Mouse (Mus musculus): ENCODE data around the gene Kdm5a. TPM values are rescaled to one million over a fixed set of nuclear protein-coding genes. Genes with fewer than 3 reads are reported as not detected.

Kdm5a gene
- polyA plus RNA-seq, 1 experiment, result 5.8 TPM

- Histone ChIP-seq H3K36me3 (ENCODE audit: control insufficient read depth, insufficient read depth) (peaks cover 54% of the 10 kb centered on the region), H3K79me2 (ENCODE audit: control insufficient read depth, insufficient read depth) (no peaks in the 10 kb centered on the region), H3ac (ENCODE audit: control insufficient read depth, insufficient read length, low read depth) (no peak overlapping the region), H3K4me3 (ENCODE audit: insufficient read depth, poor library complexity, severe bottlenecking) (no peak overlapping the region), H3K79me3 (ENCODE audit: low read depth) (no peaks in the 10 kb centered on the region), H3K27me3 (ENCODE audit: control insufficient read depth, insufficient read depth, insufficient read length) (no peaks in the 10 kb centered on the region)
- TF ChIP-seq USF1 (IDR thresholded peaks at IDR 0.05; ENCODE audit: low read depth) (no peak), MYOD1 (IDR thresholded peaks at IDR 0.05; ENCODE audit: control insufficient read depth, insufficient read length, low read depth) (no peak), MYOG (IDR thresholded peaks at IDR 0.05; ENCODE audit: control insufficient read depth, extremely low read depth, insufficient read length) (no peak), CTCF (IDR thresholded peaks at IDR 0.05; ENCODE audit: control insufficient read depth, insufficient read depth, insufficient read length) (no peak), CEBPB (IDR thresholded peaks at IDR 0.05; ENCODE audit: low read depth) (no peak), FOSL1 (IDR thresholded peaks at IDR 0.05; ENCODE audit: insufficient read depth, low read length, poor library complexity, severe bottlenecking) (no peak), MAX (IDR thresholded peaks at IDR 0.05) (no peak)
These were observed 31.6 kb upstream of the Kdm5a start for GRCm38 (mm10) chr6:120332351-120332750.

DNA sequence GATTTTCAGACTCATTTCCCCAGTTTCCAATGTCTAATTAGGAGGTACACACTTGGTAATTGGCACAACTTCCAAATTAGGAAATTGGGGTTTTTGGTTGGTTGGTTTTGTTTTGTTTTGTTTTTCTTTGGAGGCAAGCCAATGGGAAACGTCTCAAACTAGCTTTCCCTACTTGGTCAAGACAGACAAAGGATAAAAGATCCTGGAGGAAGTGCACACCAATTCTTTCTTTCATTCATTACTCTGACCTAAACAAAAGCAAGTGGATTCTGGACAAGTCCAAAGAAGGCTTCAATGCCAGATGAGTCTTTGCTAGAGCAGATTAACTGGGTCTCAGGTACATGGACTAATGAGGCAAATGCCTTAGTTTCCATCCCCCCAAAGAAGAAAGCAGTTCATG, 19.9 kb upstream of the Kdm5a start:
- no peak overlapping the region for H3K4me3 ChIP-seq (ENCODE audit: insufficient read depth, poor library complexity, severe bottlenecking)
- peaks cover 46% of the 10 kb centered on the region for H3K36me3 ChIP-seq (ENCODE audit: control insufficient read depth, insufficient read depth)
- H3K27me3 ChIP-seq (ENCODE audit: control insufficient read depth, insufficient read depth, insufficient read length), result no peaks in the 10 kb centered on the region
- H3ac ChIP-seq (ENCODE audit: control insufficient read depth, insufficient read length, low read depth), result no peak overlapping the region
- TF ChIP-seq FOSL1 (IDR thresholded peaks at IDR 0.05; ENCODE audit: insufficient read depth, low read length, poor library complexity, severe bottlenecking) (no peak), MAX (IDR thresholded peaks at IDR 0.05) (no peak), CEBPB (IDR thresholded peaks at IDR 0.05; ENCODE audit: low read depth) (no peak), CTCF (IDR thresholded peaks at IDR 0.05; ENCODE audit: control insufficient read depth, insufficient read depth, insufficient read length) (no peak), MYOD1 (IDR thresholded peaks at IDR 0.05; ENCODE audit: control insufficient read depth, insufficient read length, low read depth) (no peak), USF1 (IDR thresholded peaks at IDR 0.05; ENCODE audit: low read depth) (no peak)
- no peaks in the 10 kb centered on the region for H3K79me2 ChIP-seq (ENCODE audit: control insufficient read depth, insufficient read depth)
- no peaks in the 10 kb centered on the region for H3K79me3 ChIP-seq (ENCODE audit: low read depth)

- Histone ChIP-seq H3K79me3 (ENCODE audit: low read depth) (no peaks in the 10 kb centered on the region), H3K79me2 (ENCODE audit: control insufficient read depth, insufficient read depth) (no peaks in the 10 kb centered on the region), H3K4me3 (ENCODE audit: insufficient read depth, poor library complexity, severe bottlenecking) (no peak overlapping the region), H3K27me3 (ENCODE audit: control insufficient read depth, insufficient read depth, insufficient read length) (no peaks in the 10 kb centered on the region), H3K36me3 (ENCODE audit: control insufficient read depth, insufficient read depth) (peaks cover 41% of the 10 kb centered on the region), H3ac (ENCODE audit: control insufficient read depth, insufficient read length, low read depth) (no peak overlapping the region)
- TF ChIP-seq FOSL1 (IDR thresholded peaks at IDR 0.05; ENCODE audit: insufficient read depth, low read length, poor library complexity, severe bottlenecking) (no peak), USF1 (IDR thresholded peaks at IDR 0.05; ENCODE audit: low read depth) (no peak), MYOD1 (IDR thresholded peaks at IDR 0.05; ENCODE audit: control insufficient read depth, insufficient read length, low read depth) (no peak)
These were observed 14.9 kb upstream of the Kdm5a start for GRCm38 (mm10) chr6:120349018-120349417.

DNA sequence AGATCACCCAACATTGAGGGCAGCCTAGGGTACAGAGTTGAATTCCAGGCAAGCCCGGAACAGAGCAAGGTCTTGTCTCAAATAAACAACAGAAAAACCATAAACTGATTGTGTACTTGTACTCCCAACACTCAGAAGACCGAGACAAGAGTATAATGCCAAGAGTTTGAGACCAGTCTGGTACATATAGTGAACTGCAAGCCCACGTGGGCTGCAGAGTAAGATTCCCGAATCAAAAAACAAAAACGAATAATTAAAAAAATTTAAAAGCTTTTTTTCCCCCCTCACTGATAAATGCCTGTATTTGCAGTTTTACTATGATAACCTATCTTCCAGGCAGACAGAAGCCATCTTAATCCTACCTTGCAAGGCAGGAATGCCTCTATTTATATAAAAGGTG, 7.4 kb upstream of the Kdm5a start:
- no peaks in the 10 kb centered on the region for H3K36me3 ChIP-seq (ENCODE audit: control insufficient read depth, insufficient read depth)
- TF ChIP-seq CEBPB (IDR thresholded peaks at IDR 0.05; ENCODE audit: low read depth) (no peak), MAX (IDR thresholded peaks at IDR 0.05) (no peak), USF1 (IDR thresholded peaks at IDR 0.05; ENCODE audit: low read depth) (no peak), CTCF (IDR thresholded peaks at IDR 0.05; ENCODE audit: control insufficient read depth, insufficient read depth, insufficient read length) (no peak), FOSL1 (IDR thresholded peaks at IDR 0.05; ENCODE audit: insufficient read depth, low read length, poor library complexity, severe bottlenecking) (no peak), MYOG (IDR thresholded peaks at IDR 0.05; ENCODE audit: control insufficient read depth, extremely low read depth, insufficient read length) (no peak), MYOD1 (IDR thresholded peaks at IDR 0.05; ENCODE audit: control insufficient read depth, insufficient read length, low read depth) (no peak)
- H3K27me3 ChIP-seq (ENCODE audit: control insufficient read depth, insufficient read depth, insufficient read length), result no peaks in the 10 kb centered on the region
- H3K79me2 ChIP-seq (ENCODE audit: control insufficient read depth, insufficient read depth), result peaks cover 25% of the 10 kb centered on the region
- H3K4me3 ChIP-seq (ENCODE audit: insufficient read depth, poor library complexity, severe bottlenecking), result peak overlapping the region; percentile 42
- H3K79me3 ChIP-seq (ENCODE audit: low read depth), result peaks cover 9% of the 10 kb centered on the region
- peak overlapping the region; percentile 25 for H3ac ChIP-seq (ENCODE audit: control insufficient read depth, insufficient read length, low read depth)

- Histone ChIP-seq H3ac (ENCODE audit: control insufficient read depth, insufficient read length, low read depth) (peak overlapping the region; percentile 39), H3K27me3 (ENCODE audit: control insufficient read depth, insufficient read depth, insufficient read length) (no peaks in the 10 kb centered on the region), H3K79me2 (ENCODE audit: control insufficient read depth, insufficient read depth) (peaks cover 25% of the 10 kb centered on the region), H3K79me3 (ENCODE audit: low read depth) (peaks cover 9% of the 10 kb centered on the region), H3K4me3 (ENCODE audit: insufficient read depth, poor library complexity, severe bottlenecking) (peak overlapping the region; percentile 42), H3K36me3 (ENCODE audit: control insufficient read depth, insufficient read depth) (no peaks in the 10 kb centered on the region)
- TF ChIP-seq FOSL1 (IDR thresholded peaks at IDR 0.05; ENCODE audit: insufficient read depth, low read length, poor library complexity, severe bottlenecking), result no peak
- TF ChIP-seq CEBPB (IDR thresholded peaks at IDR 0.05; ENCODE audit: low read depth), result peak; percentile 97
These were observed 6.7 kb upstream of the Kdm5a start for GRCm38 (mm10) chr6:120356951-120357945.

DNA sequence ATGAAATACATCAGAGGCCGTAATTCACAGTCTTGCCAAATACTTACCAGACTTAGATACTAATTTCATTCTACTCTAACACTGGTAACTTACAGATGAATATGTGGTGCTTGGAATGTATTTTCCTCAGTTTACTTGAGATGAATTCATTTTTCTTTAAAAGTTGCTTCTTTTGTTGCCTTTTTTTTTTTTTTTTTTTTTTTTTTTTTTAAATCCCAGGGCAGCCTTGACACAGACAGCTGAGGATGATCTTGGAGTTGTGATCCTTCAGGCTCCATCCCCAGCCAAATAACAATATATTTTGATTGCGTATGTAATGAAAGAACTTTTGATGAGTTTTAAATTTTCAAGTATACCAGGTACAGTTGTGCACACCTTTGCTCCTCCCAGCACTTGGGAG, 1.8 kb upstream of the Kdm5a start:
- Histone ChIP-seq H3K27me3 (ENCODE audit: control insufficient read depth, insufficient read depth, insufficient read length) (no peaks in the 10 kb centered on the region), H3K79me2 (ENCODE audit: control insufficient read depth, insufficient read depth) (peaks cover 30% of the 10 kb centered on the region), H3K36me3 (ENCODE audit: control insufficient read depth, insufficient read depth) (peaks cover 2% of the 10 kb centered on the region), H3K4me3 (ENCODE audit: insufficient read depth, poor library complexity, severe bottlenecking) (no peak overlapping the region), H3K79me3 (ENCODE audit: low read depth) (peaks cover 25% of the 10 kb centered on the region), H3ac (ENCODE audit: control insufficient read depth, insufficient read length, low read depth) (no peak overlapping the region)
- TF ChIP-seq CEBPB (IDR thresholded peaks at IDR 0.05; ENCODE audit: low read depth), result no peak
- no peak for TF ChIP-seq FOSL1 (IDR thresholded peaks at IDR 0.05; ENCODE audit: insufficient read depth, low read length, poor library complexity, severe bottlenecking)
- TF ChIP-seq MYOG (IDR thresholded peaks at IDR 0.05; ENCODE audit: control insufficient read depth, extremely low read depth, insufficient read length), result no peak
- TF ChIP-seq USF1 (IDR thresholded peaks at IDR 0.05; ENCODE audit: low read depth), result no peak
- TF ChIP-seq MYOD1 (IDR thresholded peaks at IDR 0.05; ENCODE audit: control insufficient read depth, insufficient read length, low read depth), result no peak
- no peak for TF ChIP-seq MAX (IDR thresholded peaks at IDR 0.05)
- TF ChIP-seq CTCF (IDR thresholded peaks at IDR 0.05; ENCODE audit: control insufficient read depth, insufficient read depth, insufficient read length), result no peak
